Mouse (Mus musculus) frontal cortex, postnatal 25 days (tissue): ENCODE results near the gene Evc2.

Experiments used
- DNase-seq, 2 experiments: peaks; one replicate each; pipeline ENCODE4 v3.0.0; 2022; ENCODE audit warnings: low spot score in 2 of 2

The Evc2 gene

GRCm38 (mm10) chr5:37472025-37472608 is 133.8 kb downstream of the Evc2 start:
- no peak for DNase-seq
